Mouse (Mus musculus) spleen, adult 2 months (tissue): ENCODE measurements around the gene Ephb1.

Experiments
- CTCF ChIP-seq: fragments of 200-500 bp; IDR thresholded peaks from 2 replicates; pipeline ENCODE4 v1.5.1; 2011; ENCODE audit warnings: mild to moderate bottlenecking, inconsistent platforms; ENCODE audit not compliant: insufficient read depth, insufficient read length, insufficient replicate concordance; ENCODE audit errors: extremely low read depth
- POLR2A ChIP-seq: fragments of 200-500 bp; IDR thresholded peaks from 2 replicates; pipeline ENCODE4 v1.6.1; 2011; ENCODE audit warnings: low read depth, low read length, inconsistent platforms

DNA sequence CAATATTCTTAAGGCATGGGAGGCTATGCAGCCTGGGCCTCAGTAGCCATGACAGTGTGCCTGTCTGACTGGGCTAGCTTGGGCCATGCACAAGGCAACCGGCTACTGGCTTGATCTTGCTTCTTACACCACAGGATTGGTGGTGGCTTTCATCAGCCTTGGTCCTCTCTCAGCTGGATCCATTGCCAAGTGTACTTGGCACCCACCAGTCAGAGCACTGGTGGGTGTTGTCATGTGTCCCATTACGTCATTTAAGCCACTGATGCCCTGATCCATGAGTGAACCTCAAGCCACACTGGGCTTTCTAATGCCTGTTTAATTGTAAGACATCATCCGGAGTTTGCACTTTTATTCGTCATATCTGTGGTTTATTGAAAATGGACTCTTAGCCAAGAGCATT, 215.3 kb downstream of the Ephb1 start:
- TF ChIP-seq POLR2A (no peak), CTCF (no peak)
